Mouse (Mus musculus): ENCODE data around the gene Foxl1.

Foxl1 gene

GRCm38 (mm10) chr8:121127756-121128375, at the start of gene Foxl1:
Gene Foxl1, plus strand, starts transcription at chr8:121127940.
- DNase-seq (ENCODE audit: low spot score): no peak

- no peak for DNase-seq (ENCODE audit: low spot score)
Measured at GRCm38 (mm10) chr8:121078721-121079120, 49.0 kb upstream of the Foxl1 start.

GRCm38 (mm10) chr8:121079201-121079600, 48.5 kb upstream of the Foxl1 start:
- no peak for DNase-seq (ENCODE audit: low spot score)

GRCm38 (mm10) chr8:121079944-121080343, 47.8 kb upstream of the Foxl1 start:
- no peak for DNase-seq (ENCODE audit: low spot score)

- DNase-seq (ENCODE audit: low spot score): no peak
Measured at GRCm38 (mm10) chr8:121080361-121081090, 47.2 kb upstream of the Foxl1 start.

- DNase-seq (ENCODE audit: low spot score): no peak
Measured at GRCm38 (mm10) chr8:121081398-121081797, 46.3 kb upstream of the Foxl1 start.

GRCm38 (mm10) chr8:121082218-121083092, 45.3 kb upstream of the Foxl1 start:
- DNase-seq (ENCODE audit: low spot score): no peak

GRCm38 (mm10) chr8:121083093-121083935, 44.4 kb upstream of the Foxl1 start:
- peak; percentile 88 for DNase-seq (ENCODE audit: low spot score)

GRCm38 (mm10) chr8:121083936-121084209, 43.9 kb upstream of the Foxl1 start:
- no peak for DNase-seq (ENCODE audit: low spot score)

- peak; percentile 50 for DNase-seq (ENCODE audit: low spot score)
Measured at GRCm38 (mm10) chr8:121084210-121084951, 43.4 kb upstream of the Foxl1 start, which contains the start of gene Foxf1. Gene Foxf1, plus strand, starts transcription at chr8:121084386.

GRCm38 (mm10) chr8:121085011-121085410, 42.7 kb upstream of the Foxl1 start:
- no peak for DNase-seq (ENCODE audit: low spot score)

- no peak for DNase-seq (ENCODE audit: low spot score)
Measured at GRCm38 (mm10) chr8:121085561-121085960, 42.2 kb upstream of the Foxl1 start.

GRCm38 (mm10) chr8:121086004-121086900, 41.5 kb upstream of the Foxl1 start:
- no peak for DNase-seq (ENCODE audit: low spot score)

- no peak for DNase-seq (ENCODE audit: low spot score)
Measured at GRCm38 (mm10) chr8:121088281-121088680, 39.5 kb upstream of the Foxl1 start.

- no peak for DNase-seq (ENCODE audit: low spot score)
Measured at GRCm38 (mm10) chr8:121088871-121089630, 38.7 kb upstream of the Foxl1 start.

- no peak for DNase-seq (ENCODE audit: low spot score)
Measured at GRCm38 (mm10) chr8:121089631-121090380, 37.9 kb upstream of the Foxl1 start.

- no peak for DNase-seq (ENCODE audit: low spot score)
Measured at GRCm38 (mm10) chr8:121090716-121091115, 37.0 kb upstream of the Foxl1 start.

- no peak for DNase-seq (ENCODE audit: low spot score)
Measured at GRCm38 (mm10) chr8:121092141-121092540, 35.6 kb upstream of the Foxl1 start.

- peak; percentile 93 for DNase-seq (ENCODE audit: low spot score)
Measured at GRCm38 (mm10) chr8:121092627-121093026, 35.1 kb upstream of the Foxl1 start.

All from MN1 (cell line).